Mouse (Mus musculus) gastrocnemius, postnatal 4 days (tissue): ENCODE results near the gene Dhcr24. TPM values are rescaled to one million over a fixed set of nuclear protein-coding genes. Genes with fewer than 3 reads are reported as not detected.
A peak's percentile ranks its signal among the peaks of the same experiment; 100 is the strongest.

ENCODE experiments used
- DNase-seq, 2 experiments: peaks; one replicate each; pipeline ENCODE4 v3.0.0; 2021 to 2022; ENCODE audit warnings: low spot score in 2 of 2, mixed read lengths in 2 of 2
- total RNA-seq, 2 experiments: library from RNA; stranded (reverse); gene quantifications; 2 replicates each; pipeline ENCODE4 v1.2.3; 2021

Gene Dhcr24
- total RNA-seq, 2 experiments from 2014 or later = 36.0 to 45.6 TPM

GRCm38 (mm10) chr4:106599415-106599814 is 38.6 kb downstream of the Dhcr24 start:
- no peak for DNase-seq

DNA sequence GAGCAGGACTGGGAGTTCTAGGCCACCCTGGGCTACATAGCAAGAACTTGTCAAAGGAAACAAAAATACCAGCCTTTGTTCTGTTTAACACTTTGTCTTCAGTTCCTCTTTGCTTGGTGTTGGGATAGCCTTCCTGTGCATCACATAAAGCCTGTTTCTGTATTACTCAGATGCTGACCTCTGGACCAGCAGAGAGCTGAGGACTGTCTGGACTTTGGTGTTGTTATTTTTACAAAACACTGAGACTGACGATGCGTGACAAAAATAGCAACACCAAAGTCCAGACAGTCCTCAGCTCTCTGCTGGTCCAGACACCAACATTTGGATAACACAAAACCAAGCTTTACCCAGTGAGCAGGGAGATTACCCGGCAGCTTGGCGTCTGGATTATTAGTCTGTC is 39.9 kb downstream of the Dhcr24 start:
- DNase-seq = no peak

DNA sequence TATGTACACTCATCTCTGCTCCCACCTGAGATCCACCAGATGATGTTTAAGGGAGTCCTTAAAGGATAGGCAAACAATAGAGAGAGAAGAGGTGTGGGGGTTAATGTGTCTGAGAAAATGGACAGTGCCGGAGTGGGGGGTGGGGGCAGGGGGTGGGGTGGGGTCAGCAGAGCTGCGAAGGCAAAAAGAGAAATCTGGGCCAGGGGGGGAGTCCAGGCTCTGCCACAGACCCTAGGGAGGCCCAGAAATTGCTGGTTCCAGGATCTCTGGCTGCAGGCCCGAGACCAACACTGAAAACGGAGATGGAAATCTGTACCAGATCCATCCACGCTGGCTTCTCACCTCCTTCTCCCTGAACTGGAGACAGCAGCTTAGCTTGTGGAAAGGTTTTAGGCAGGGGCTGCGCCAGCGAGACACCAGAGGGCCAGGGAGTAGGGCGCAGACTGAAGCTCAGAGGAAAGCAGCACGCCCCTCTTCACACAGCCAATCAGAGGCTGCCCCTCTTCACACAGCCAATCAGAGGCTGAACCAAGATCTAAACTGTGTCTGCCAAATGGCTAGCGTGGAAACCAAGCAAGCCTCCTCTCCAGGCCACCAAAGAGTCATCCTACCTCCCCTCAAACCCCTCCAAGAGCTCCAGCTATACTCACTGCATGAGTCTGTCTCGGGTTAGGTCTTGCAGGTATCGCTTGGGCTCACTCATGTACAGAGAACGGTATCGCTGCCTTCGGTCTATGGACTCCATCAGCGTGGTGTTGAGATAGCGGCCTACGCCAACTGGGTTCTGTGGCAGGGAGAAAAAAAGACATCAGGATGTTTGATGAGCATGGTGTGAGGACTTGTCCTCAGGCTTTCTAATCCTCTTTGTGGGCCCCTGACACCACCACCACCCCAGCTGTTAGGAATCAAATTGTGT is 46.1 kb downstream of the Dhcr24 start:
- no peak for DNase-seq

GRCm38 (mm10) chr4:106607905-106608304 is 47.1 kb downstream of the Dhcr24 start:
- DNase-seq = no peak

DNA sequence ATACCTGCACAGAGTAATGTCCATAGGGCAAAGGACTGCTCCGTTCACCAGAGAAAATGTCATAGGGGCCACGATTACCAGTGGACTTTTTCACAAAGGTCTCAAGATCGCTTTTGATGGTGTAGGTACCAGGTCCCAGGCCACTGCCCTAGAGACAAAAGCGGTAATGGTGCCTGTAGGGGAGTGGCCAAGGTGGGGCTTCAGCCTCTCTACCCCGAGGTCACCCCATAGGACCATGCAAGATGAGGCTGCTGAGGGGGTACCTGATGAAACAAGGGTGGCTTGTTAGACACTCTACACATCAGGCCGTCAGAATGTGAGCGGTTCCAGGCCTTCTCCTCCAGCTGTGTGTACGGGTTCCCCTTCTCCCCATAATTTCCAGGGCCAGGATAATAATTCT is 52.3 kb downstream of the Dhcr24 start:
- no peak for DNase-seq

DNA sequence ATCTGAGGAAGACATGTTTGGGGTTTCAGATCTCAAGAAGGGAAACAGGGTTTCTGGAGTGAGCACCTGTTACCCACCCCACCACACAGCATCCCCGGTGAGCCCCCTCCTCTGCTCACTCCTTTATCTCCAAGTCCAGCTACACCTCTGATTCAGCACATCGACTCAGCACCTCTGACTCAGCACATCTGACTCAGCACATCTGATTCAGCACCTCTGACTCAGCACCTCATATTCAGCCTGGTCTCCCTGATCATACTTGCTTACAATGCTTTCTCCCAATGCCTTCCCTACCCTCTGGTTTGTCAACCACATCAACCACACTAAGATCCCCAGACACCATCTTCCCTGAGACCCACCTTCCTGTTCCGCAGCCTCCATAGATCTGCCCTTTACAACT is 52.7 kb downstream of the Dhcr24 start:
- no peak for DNase-seq

DNA sequence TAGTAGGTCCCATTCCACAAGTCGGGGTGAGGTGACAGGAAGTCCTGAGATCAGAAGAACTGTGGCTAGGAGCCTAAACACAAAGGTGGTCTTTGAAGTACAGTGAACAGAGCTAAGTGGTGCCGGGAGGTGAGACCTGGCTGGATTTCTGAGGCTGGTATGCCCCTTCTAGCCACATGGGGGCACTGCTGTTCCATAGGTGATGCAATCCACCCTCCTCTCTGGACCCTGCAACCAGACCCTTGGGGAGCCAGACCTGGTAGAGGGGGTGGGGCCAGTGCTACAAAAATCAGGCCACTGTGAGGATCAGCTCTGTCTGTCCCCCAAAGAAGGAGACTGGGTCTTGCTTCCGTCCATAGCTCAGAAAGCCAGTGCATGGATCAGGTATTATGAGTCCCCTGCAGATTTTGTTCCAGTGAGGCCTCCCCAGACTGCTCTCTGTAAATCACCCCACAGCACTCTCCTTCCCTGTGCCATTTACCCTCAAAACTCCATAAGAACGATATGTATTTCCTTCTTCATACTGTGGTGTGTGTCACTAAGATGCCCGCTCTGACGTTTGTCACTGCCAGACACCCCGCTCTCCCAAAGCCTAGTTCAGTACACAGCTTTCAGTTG is 53.5 kb downstream of the Dhcr24 start:
- DNase-seq = peak; percentile 39 to 54

GRCm38 (mm10) chr4:106614881-106615280 is 54.0 kb downstream of the Dhcr24 start:
- no peak for DNase-seq

DNA sequence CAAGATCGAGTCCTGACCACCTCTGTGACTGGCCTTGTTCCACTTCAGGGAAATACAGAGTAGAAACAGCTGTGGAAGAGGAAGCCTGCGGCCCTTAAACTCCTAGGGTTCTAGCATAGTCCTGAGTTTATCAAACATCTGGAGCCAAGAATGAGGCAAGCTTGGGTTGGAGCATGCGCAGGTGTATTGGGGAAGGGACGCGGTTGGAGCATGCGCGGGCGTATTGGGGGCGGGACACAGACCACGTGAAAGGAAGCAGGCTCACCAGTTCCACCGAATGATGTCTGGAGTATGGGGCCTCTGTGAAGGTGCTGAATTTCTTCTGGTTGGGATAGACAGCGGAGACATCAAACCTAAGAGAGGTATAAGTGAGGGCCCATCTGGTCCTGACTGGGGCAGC is 54.8 kb downstream of the Dhcr24 start:
- no peak for DNase-seq

GRCm38 (mm10) chr4:106617056-106617455 is 56.2 kb downstream of the Dhcr24 start, which contains the start of gene Lexm:
Lexm (minus strand) TSS chr4:106617241.
- DNase-seq = no peak

DNA sequence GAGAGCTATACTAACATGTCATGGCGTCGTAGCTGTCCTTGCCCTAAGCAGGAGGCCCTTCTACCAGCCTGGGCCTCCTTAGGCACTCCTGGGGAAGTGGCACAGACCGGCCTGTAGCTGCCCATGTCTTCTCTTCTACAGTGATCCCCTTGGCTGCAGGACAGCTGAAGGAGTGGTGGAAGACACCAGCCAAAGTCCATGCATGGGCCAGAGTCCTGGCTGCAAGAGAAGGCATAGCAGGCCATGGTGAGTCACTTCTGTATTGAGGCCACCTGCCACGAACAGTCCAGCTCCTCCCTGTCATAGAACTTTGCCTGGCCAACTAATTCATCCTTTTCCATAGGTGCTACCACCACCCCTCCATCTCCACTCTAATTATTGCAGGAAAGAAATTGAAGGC is 58.1 kb downstream of the Dhcr24 start:
- DNase-seq = no peak

GRCm38 (mm10) chr4:106621428-106621827 is 60.6 kb downstream of the Dhcr24 start:
- DNase-seq = no peak

DNA sequence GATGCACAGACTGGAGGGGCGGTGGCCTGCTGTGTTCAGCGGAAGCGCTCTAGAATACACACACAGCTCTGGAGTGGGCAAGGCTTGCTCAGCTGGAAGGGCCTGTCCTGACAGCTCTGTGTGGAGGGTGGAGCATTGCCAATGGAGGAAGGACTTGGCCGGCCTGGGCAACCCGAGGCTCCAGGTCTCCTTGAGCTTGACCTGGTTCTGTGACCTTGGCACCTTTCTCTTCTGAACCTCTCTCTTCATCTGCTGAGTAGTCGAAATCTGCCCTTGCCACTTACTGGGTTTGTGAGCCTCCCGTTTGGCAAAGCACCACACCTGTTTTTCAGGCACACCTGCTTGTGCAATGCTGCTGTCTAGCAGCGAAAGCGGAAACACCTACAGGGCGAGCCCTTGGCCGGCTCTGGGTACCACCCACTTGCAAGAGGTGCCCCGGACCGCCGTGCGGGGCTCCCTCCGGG is 61.2 kb downstream of the Dhcr24 start, which contains the start of gene Ttc22:
TSS of gene Ttc22 (plus strand) at position 403 of the 464 bp plus-strand sequence.
- no peak for DNase-seq

DNA sequence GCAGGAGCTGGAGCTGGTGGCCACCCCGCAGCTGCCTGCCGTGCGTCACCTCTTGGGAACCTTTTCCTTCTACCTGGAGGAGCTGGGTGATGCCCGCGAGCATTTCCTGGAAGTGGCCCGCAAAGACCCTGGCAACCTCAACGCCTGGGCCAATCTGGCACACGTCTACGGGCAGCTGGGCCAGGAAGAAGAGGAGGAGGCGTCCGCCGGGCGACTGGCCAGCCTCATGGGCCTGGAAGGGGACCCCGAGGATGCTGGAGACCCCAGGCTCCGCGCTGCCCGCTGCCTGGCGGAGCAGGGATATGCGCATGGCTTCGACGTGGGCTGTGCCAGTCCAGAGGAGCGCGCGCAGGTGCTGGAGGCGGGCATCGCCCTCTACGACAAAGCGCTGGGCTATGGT is 61.9 kb downstream of the Dhcr24 start:
- no peak for DNase-seq

DNA sequence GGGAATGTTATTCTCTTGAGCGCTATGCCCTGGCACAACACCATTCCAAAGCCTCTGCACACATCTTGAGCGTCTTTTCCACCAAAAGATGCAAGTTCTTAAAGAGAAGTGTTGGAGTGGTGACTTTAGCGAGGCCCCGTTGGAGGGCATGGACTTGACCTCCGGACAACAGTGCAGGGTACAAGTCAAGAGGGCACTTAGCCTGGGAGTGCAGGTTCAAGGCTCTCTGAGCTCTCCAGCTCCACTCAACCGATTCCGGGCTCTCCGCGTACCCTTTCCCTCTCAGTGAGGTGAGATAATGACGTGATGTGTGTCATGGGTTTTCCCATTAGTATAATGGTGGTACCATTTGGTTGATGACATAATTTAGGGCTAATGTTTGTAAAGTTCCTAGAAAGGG is 63.4 kb downstream of the Dhcr24 start:
- DNase-seq = no peak

DNA sequence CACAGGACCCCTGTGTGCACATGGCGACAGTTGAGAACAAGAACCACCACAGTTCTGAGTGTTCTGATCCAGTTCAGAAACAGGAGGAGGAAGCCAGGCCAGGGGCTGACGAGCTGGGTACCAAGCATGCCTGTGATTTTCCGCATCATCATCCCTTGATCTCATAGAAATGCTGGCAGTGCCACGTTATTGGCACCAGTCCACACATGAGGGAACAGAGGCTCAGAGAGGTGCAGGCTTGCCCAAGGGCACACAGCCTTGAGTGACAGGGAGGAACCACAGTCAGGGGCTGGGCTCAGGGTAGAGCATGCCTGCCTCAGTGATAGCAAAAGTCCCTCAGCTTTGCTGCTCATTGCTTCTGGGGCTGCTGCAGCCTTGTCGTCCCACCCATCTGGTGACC is 67.0 kb downstream of the Dhcr24 start:
- no peak for DNase-seq

DNA sequence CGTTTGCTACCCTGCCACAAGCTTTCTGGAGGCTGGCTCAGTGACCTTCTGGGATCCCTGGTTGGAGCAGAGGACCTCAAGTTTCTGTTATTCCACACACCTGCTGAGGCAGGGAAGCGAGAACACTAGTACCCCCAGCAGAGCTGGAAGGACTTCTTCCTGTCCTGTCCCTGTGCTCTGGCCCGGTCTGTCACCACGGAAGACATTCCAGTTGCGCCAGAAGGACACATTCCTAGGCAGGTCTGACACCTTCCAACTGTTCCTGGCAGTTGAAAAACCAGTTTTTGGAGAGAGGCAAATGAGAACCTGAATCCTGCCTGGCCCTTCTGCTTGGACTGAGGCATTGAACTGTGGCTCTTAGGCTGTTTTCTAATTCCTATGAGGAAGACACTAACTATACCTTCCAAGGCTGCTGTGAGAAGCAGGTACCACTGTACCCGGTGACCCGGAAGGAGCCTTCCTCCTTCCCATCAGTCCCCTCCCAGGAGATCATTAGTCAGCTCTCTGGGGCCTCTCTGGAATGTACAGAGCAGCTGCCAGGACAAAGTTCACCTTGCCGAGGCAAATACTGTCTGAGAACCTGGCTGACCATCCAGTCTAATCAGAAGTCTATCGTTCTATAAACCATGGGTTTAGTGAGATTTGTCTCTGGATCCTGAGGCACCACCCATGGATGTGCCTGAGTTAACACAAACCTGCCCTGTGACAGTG is 68.0 kb downstream of the Dhcr24 start:
- DNase-seq = no peak

DNA sequence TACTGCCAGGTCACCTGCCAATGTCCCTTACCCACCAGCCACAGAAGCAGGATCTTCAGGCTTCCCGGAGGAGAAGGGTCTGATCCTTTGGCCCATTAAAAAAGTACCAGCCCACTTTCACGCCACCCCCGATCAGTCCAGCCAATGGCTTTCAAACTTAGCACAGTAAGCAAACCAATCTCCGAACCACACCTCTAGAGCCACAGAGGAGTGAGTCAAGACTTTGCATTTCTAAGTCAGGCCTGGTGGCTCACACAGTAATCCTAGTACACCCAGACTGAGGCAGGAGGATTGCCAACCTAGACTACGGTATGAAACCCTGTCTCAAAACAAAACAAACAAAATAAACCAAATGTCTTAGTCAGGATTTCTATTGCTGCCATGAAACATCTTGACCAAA is 68.5 kb downstream of the Dhcr24 start:
- no peak for DNase-seq

GRCm38 (mm10) chr4:106630333-106631220 is 69.7 kb downstream of the Dhcr24 start:
- DNase-seq = peak in 1 of 2 experiments; percentile 55

DNA sequence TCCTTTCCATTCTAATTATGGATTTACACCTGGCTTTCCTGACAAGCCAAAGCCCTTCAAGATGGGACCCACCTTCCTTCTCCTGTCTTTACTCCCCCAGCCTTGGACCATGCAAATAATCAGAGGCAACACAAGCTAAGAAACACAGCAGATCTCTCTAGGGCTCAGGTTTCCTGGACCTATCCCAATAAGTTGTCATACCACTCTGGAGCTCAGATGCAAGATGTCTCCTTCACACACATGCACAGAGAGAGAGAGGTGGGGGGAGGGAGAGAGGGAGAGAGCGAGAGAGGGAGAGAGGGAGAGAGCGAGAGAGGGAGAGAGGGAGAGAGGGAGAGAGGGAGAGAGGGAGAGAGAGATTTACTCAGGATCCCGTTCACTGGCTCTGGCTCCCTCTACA is 71.5 kb downstream of the Dhcr24 start:
- no peak for DNase-seq
